Mouse (Mus musculus): ENCODE measurements around the gene Gm17455.

Gm17455 gene

GRCm38 (mm10) chr10:60399449-60399848 lies at the start of gene Gm17455:
Gm17455 (plus strand) TSS chr10:60399726.
- DNase-seq, result no peak

- DNase-seq, result no peak
Measured at GRCm38 (mm10) chr10:60350077-60350804, 49.3 kb upstream of the Gm17455 start.

- peak; percentile 19 for DNase-seq
Measured at GRCm38 (mm10) chr10:60350805-60351167, 48.7 kb upstream of the Gm17455 start.

GRCm38 (mm10) chr10:60351248-60351647 lies 48.3 kb upstream of the Gm17455 start:
- DNase-seq, result no peak

- no peak for DNase-seq
Measured at GRCm38 (mm10) chr10:60351761-60352455, 47.6 kb upstream of the Gm17455 start.

GRCm38 (mm10) chr10:60353241-60354002 lies 46.1 kb upstream of the Gm17455 start:
- no peak for DNase-seq

DNA sequence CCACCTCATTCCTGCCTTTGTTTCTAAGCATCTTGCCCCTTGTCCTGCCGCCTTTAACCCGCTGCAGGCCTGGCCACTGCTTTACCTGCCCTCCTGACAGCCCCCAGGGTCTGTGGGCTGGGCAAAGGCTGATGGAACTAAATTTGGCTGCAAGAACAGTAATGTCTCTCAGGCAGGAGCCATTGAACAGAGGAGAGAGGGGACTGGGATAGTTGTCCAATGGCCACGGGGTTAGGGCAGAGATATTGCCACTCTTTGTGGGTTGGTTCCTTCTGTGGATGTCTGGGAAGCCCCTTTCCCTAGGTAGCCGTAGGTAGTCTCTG lies 45.6 kb upstream of the Gm17455 start:
- DNase-seq, result no peak

DNA sequence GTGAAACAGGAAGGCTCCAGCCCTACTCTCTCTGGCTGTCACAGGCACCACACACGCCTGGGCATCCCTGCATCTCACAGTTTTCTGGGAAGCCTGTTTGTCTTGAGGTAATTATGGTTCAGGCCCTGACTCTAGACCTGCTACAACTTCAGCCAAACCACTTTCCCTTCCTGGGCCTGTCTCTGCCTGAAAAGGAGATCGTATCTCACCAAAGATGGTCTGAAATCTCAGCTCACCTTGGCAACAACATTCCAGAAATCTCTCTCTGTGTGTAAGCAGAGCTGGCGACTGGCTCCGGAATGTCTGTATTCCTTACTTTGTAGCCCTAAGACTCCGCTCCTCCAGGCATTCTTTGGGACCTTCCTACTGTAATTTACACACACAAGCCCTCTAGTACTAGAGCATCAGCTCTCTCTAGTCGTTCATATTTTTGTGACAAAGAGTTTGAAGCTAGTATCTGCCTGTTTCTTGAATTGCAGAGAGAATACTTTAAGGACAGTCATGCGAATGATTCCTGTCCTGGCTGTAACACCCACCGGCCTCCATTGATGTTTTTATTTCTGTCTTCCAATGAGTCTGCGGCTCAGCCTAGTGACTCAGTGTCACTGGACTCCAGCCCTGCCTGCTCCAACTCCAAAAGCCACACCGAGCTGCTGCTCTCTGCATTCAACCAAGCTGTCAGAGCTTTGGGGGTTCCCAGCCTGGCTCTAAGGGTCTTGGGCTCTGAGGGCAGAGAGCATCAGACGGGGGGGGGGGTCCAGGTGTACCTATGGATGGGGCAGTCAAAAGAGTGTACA lies 44.4 kb upstream of the Gm17455 start:
- no peak for DNase-seq

DNA sequence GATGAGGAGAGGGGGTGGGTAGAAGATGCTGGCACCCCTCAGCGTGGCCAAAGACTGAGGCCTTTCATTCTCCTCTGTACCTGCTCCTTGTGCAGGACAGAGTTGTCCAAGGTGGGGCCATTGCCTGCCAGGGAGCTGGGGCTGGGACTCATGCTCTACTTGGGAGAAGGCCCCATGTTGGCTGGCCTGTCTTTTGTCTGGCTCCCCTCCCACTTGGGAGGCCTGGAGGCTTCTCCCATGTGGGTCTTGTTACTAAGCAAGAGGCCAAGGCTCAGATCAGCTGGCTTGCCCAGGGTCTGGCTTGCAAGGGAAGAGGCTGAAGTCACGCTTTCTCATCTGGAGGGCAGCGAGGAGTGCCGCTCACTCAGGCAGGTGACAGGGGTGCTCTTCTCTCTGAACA lies 42.1 kb upstream of the Gm17455 start:
- no peak for DNase-seq

GRCm38 (mm10) chr10:60357901-60358300 lies 41.6 kb upstream of the Gm17455 start:
- DNase-seq, result no peak

- DNase-seq, result no peak
Measured at GRCm38 (mm10) chr10:60358776-60359175, 40.8 kb upstream of the Gm17455 start.

- DNase-seq, result no peak
Measured at GRCm38 (mm10) chr10:60361615-60362309, 37.8 kb upstream of the Gm17455 start.

GRCm38 (mm10) chr10:60362310-60362628 lies 37.3 kb upstream of the Gm17455 start:
- no peak for DNase-seq

DNA sequence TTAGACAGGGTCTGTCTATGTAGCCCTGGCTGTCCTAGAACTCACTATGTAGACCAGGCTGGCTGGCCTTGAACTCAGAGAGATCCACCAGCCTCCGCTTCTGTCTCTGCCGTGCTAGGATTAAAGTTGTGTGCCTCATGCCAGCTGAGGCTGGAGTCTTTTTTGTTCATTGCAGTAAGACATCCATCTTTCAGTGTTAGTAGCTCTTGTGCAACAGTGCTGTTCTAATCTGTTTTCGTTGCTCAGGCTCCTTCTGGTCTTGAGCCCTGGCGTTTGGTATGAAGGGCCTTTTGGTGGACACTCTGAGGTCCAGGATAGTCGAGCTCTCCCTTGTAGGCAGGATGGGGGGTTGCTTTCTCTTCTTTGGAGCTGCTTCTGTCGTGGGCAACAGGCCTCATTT lies 36.1 kb upstream of the Gm17455 start:
- no peak for DNase-seq

DNA sequence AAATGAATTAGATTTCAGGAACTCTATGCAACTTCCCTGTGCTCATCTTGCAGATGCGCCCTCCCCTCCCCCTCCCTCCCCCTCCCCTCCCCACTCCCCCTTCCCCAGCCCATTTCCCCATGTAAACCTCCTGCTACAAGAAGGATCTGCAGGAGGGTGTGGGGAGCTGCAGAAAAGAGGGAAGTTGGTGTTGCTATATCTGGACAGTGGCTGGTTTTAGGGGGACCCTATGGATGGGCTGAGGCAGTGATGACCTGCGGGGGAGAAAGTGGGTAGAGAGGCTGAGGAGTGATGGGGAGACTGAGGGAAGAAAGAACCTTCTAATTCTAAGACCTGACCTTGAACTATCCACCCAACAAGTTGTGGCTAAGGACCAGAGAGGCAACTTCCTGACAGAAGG lies 32.4 kb upstream of the Gm17455 start:
- DNase-seq, result no peak

- DNase-seq, result no peak
Measured at GRCm38 (mm10) chr10:60367904-60368303, 31.6 kb upstream of the Gm17455 start.

- no peak for DNase-seq
Measured at GRCm38 (mm10) chr10:60369405-60369804, 30.1 kb upstream of the Gm17455 start.

- DNase-seq, result peak; percentile 25
Measured at GRCm38 (mm10) chr10:60370098-60370497, 29.4 kb upstream of the Gm17455 start.

DNA sequence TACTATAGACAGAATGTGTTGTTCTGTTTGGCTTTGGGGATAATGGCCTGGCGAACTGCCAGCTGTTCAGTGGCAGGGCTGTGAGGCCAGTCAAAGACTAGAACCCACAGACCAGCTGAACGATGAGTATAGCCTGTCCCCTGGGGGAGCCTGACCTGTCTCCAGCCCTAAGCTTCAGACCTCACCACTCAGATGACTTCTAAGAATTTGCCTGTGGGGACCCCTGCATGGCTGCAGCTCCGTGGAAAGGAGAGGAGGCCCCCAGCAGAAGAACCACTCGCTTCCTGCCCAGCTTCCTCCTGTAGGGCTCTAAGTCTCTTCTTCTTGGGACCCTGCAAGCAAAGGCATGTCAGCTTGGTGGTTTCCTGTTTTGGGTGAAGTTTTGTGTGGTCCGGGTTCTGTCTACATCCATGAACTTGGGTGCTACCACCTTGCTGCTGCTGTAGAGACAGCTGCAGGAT lies 28.9 kb upstream of the Gm17455 start:
- DNase-seq, result no peak

GRCm38 (mm10) chr10:60371596-60372386 lies 27.7 kb upstream of the Gm17455 start:
- no peak for DNase-seq

- no peak for DNase-seq
Measured at GRCm38 (mm10) chr10:60373543-60373936, 26.0 kb upstream of the Gm17455 start.
